Mouse (Mus musculus): ENCODE data around the gene Smok3b. TPM values are rescaled to one million over a fixed set of nuclear protein-coding genes. Genes with fewer than 3 reads are reported as not detected.

Gene Smok3b
- polyA plus RNA-seq, 1 experiment from 2014 or later, result not detected

GRCm38 (mm10) chr5:138090271-138090670 lies 69.0 kb downstream of the Smok3b start:
- no peaks in the 10 kb centered on the region for H3K9me3 ChIP-seq
- peaks cover 11% of the 10 kb centered on the region for H3K4me1 ChIP-seq (replicated peaks)
- H3K4me3 ChIP-seq, result no peak overlapping the region
- H3K36me3 ChIP-seq, result peaks cover 60% of the 10 kb centered on the region
- H3K27me3 ChIP-seq (ENCODE audit: insufficient read depth, poor library complexity, severe bottlenecking), result no peaks in the 10 kb centered on the region
- no peak overlapping the region for H3K27ac ChIP-seq
- no peak for DNase-seq (ENCODE audit: low spot score)
- 85% methylated on average over 3 of the region's 3 CpGs for WGBS

- no peak for DNase-seq (ENCODE audit: low spot score)
- Histone ChIP-seq H3K9me3 (no peaks in the 10 kb centered on the region), H3K27me3 (ENCODE audit: insufficient read depth, poor library complexity, severe bottlenecking) (no peaks in the 10 kb centered on the region), H3K4me3 (no peak overlapping the region), H3K27ac (no peak overlapping the region), H3K4me1 (replicated peaks) (peaks cover 11% of the 10 kb centered on the region), H3K36me3 (peaks cover 65% of the 10 kb centered on the region)
- WGBS, result 95% methylated on average over 5 of the region's 5 CpGs
Measured at GRCm38 (mm10) chr5:138090737-138091136, 69.5 kb downstream of the Smok3b start.

- H3K27me3 ChIP-seq (ENCODE audit: insufficient read depth, poor library complexity, severe bottlenecking), result no peaks in the 10 kb centered on the region
- peaks cover 75% of the 10 kb centered on the region for H3K36me3 ChIP-seq
- DNase-seq (ENCODE audit: low spot score), result no peak
- no peak overlapping the region for H3K4me3 ChIP-seq
- WGBS, result 92% methylated on average over 4 of the region's 4 CpGs
- no peaks in the 10 kb centered on the region for H3K4me1 ChIP-seq (replicated peaks)
- H3K27ac ChIP-seq, result no peak overlapping the region
- no peaks in the 10 kb centered on the region for H3K9me3 ChIP-seq
Measured at GRCm38 (mm10) chr5:138092771-138093170, 71.5 kb downstream of the Smok3b start.

GRCm38 (mm10) chr5:138094474-138094873 lies 73.2 kb downstream of the Smok3b start:
- DNase-seq (ENCODE audit: low spot score), result no peak
- Histone ChIP-seq H3K9me3 (no peaks in the 10 kb centered on the region), H3K27ac (no peak overlapping the region), H3K27me3 (ENCODE audit: insufficient read depth, poor library complexity, severe bottlenecking) (no peaks in the 10 kb centered on the region), H3K4me1 (replicated peaks) (no peaks in the 10 kb centered on the region), H3K36me3 (peaks cover 75% of the 10 kb centered on the region), H3K4me3 (no peak overlapping the region)
- 94% methylated on average over 6 of the region's 6 CpGs for WGBS

Other genes with a start within 250 kb of the Smok3b start
- gene Ppp1r35, start 242.6 kb upstream of the Smok3b start, polyA plus RNA-seq (2016; fragmentation: Nextera tagmentation; extraction: Ambion mirVana), result 51.4 and 78.3 TPM in 2 replicates
- 12.6 TPM in 2 replicates for gene Mepce, start 233.8 kb upstream of the Smok3b start, polyA plus RNA-seq (2016; fragmentation: Nextera tagmentation; extraction: Ambion mirVana)
- gene Zcwpw1, start 233.6 kb upstream of the Smok3b start, polyA plus RNA-seq (2016; fragmentation: Nextera tagmentation; extraction: Ambion mirVana), result 11.9 and 13.9 TPM in 2 replicates
- 0.21 and 0.29 TPM in 2 replicates for gene Pilra, start 185.1 kb upstream of the Smok3b start, polyA plus RNA-seq (2016; fragmentation: Nextera tagmentation; extraction: Ambion mirVana)
- gene Pilrb1, start 163.3 kb upstream of the Smok3b start, polyA plus RNA-seq (2016; fragmentation: Nextera tagmentation; extraction: Ambion mirVana), result not detected in 2 replicates
- gene Pilrb2, start 149.6 kb upstream of the Smok3b start, polyA plus RNA-seq (2016; fragmentation: Nextera tagmentation; extraction: Ambion mirVana), result 0.37 TPM in 1 of 2 replicates, not detected in the other
- not detected in 2 replicates for gene Cyp3a13, start 99.8 kb upstream of the Smok3b start, polyA plus RNA-seq (2016; fragmentation: Nextera tagmentation; extraction: Ambion mirVana)
- gene Gjc3, start 58.3 kb upstream of the Smok3b start, polyA plus RNA-seq (2016; fragmentation: Nextera tagmentation; extraction: Ambion mirVana), result 0.10 and 0.30 TPM in 2 replicates
- not detected in 2 replicates for gene Azgp1, start 39.9 kb upstream of the Smok3b start, polyA plus RNA-seq (2016; fragmentation: Nextera tagmentation; extraction: Ambion mirVana)
- gene Smok3a, start 168 bp upstream of the Smok3b start, polyA plus RNA-seq (2016; fragmentation: Nextera tagmentation; extraction: Ambion mirVana), result not detected in 2 replicates
- not detected in 2 replicates for gene Smok3c, start 31.8 kb downstream of the Smok3b start, polyA plus RNA-seq (2016; fragmentation: Nextera tagmentation; extraction: Ambion mirVana)
- 24.5 and 26.3 TPM in 2 replicates for gene Zkscan1, start 63.7 kb downstream of the Smok3b start, polyA plus RNA-seq (2016; fragmentation: Nextera tagmentation; extraction: Ambion mirVana)
- gene Zscan21, start 95.5 kb downstream of the Smok3b start, polyA plus RNA-seq (2016; fragmentation: Nextera tagmentation; extraction: Ambion mirVana), result 105 and 109 TPM in 2 replicates
- 38.9 and 42.4 TPM in 2 replicates for gene Zfp113, start 134.3 kb downstream of the Smok3b start, polyA plus RNA-seq (2016; fragmentation: Nextera tagmentation; extraction: Ambion mirVana)
- gene Cops6, start 139.6 kb downstream of the Smok3b start, polyA plus RNA-seq (2016; fragmentation: Nextera tagmentation; extraction: Ambion mirVana), result 354 and 372 TPM in 2 replicates
- gene Ap4m1, start 150.6 kb downstream of the Smok3b start, polyA plus RNA-seq (2016; fragmentation: Nextera tagmentation; extraction: Ambion mirVana), result 26.2 and 29.7 TPM in 2 replicates
- 324 and 361 TPM in 2 replicates for gene Mcm7, start 151.0 kb downstream of the Smok3b start, polyA plus RNA-seq (2016; fragmentation: Nextera tagmentation; extraction: Ambion mirVana)
- gene Taf6, start 166.0 kb downstream of the Smok3b start, polyA plus RNA-seq (2016; fragmentation: Nextera tagmentation; extraction: Ambion mirVana), result 128 and 136 TPM in 2 replicates
- 50.7 and 52.2 TPM in 2 replicates for gene Cnpy4, start 166.1 kb downstream of the Smok3b start, polyA plus RNA-seq (2016; fragmentation: Nextera tagmentation; extraction: Ambion mirVana)
- gene Mblac1, start 172.9 kb downstream of the Smok3b start, polyA plus RNA-seq (2016; fragmentation: Nextera tagmentation; extraction: Ambion mirVana), result 8.8 and 11.8 TPM in 2 replicates
- gene Nxpe5, start 204.5 kb downstream of the Smok3b start, polyA plus RNA-seq (2016; fragmentation: Nextera tagmentation; extraction: Ambion mirVana), result not detected in 2 replicates
- gene Lamtor4, start 234.1 kb downstream of the Smok3b start, polyA plus RNA-seq (2016; fragmentation: Nextera tagmentation; extraction: Ambion mirVana), result 49.5 and 63.6 TPM in 2 replicates
- gene BC037034, start 242.6 kb downstream of the Smok3b start, polyA plus RNA-seq (2016; fragmentation: Nextera tagmentation; extraction: Ambion mirVana), result 6.3 and 10.1 TPM in 2 replicates

Measured in hindbrain, embryonic 10.5 days (tissue).